Mouse (Mus musculus): ENCODE data around the gene Doc2g.

DNA sequence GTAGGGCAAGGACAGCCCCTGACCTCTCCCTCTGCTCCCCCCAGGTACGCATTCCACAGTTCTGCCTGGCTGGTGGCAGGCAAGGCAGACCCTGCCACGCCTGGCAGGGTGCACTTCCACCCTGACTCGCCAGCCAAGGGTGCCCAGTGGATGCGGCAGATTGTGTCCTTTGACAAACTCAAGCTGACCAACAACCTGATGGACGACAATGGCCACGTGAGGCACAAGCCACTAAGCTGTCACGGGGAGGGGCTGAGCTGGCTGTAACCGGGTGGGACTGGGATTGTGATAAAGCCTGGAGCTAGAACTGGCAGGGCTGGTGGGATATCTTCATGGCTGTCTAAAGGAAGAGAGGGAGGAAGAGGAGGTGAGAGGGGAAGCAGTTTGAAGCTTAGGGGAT, 5.9 kb upstream of the Doc2g start:
- TF ChIP-seq CTCF (IDR thresholded peaks at IDR 0.05; ENCODE audit: insufficient read depth, low read depth, low read length) (no peak), POLR2A (IDR thresholded peaks at IDR 0.05; ENCODE audit: insufficient read depth, low read depth, low read length) (no peak)

Measured in olfactory bulb, adult 2 months (tissue).